Mouse (Mus musculus): ENCODE data around the gene Golga1. TPM values are rescaled to one million over a fixed set of nuclear protein-coding genes. Genes with fewer than 3 reads are reported as not detected.

Golga1 gene
- polyA plus RNA-seq, 1 experiment from 2014 or later: 23.2 TPM

Other genes with a start within 250 kb of the Golga1 start
- 1.6 and 1.9 TPM in 2 replicates for gene Nr6a1, start 137.9 kb downstream of the Golga1 start, polyA plus RNA-seq (2014; fragmentation: Nextera tagmentation; extraction: Ambion mirVana)
- 2.1 and 3.7 TPM in 2 replicates for gene Olfml2a, start 133.6 kb downstream of the Golga1 start, polyA plus RNA-seq (2014; fragmentation: Nextera tagmentation; extraction: Ambion mirVana)
- 0.65 and 1.3 TPM in 2 replicates for gene Wdr38, start 68.1 kb downstream of the Golga1 start, polyA plus RNA-seq (2014; fragmentation: Nextera tagmentation; extraction: Ambion mirVana)
- 82.9 and 97.0 TPM in 2 replicates for gene Arpc5l, start 60.2 kb downstream of the Golga1 start, polyA plus RNA-seq (2014; fragmentation: Nextera tagmentation; extraction: Ambion mirVana)
- gene Rpl35, start 59.9 kb downstream of the Golga1 start, polyA plus RNA-seq (2014; fragmentation: Nextera tagmentation; extraction: Ambion mirVana): 768 and 887 TPM in 2 replicates
- gene Scai, start 125.2 kb upstream of the Golga1 start, polyA plus RNA-seq (2014; fragmentation: Nextera tagmentation; extraction: Ambion mirVana): 5.0 and 6.5 TPM in 2 replicates
- 49.4 and 54.2 TPM in 2 replicates for gene Ppp6c, start 160.9 kb upstream of the Golga1 start, polyA plus RNA-seq (2014; fragmentation: Nextera tagmentation; extraction: Ambion mirVana)

Measured in heart, embryonic 11.5 days (tissue).